Mouse (Mus musculus) heart, embryonic 10.5 days (tissue): ENCODE measurements around the gene Cldn14. TPM values are rescaled to one million over a fixed set of nuclear protein-coding genes. Genes with fewer than 3 reads are reported as not detected.
"Not testable (repeated sequence)": the region's sequence is repeated elsewhere in the genome, so short reads cannot be mapped to it uniquely, and the experiment has no call there.

Experiments used
- DNase-seq: peaks from one replicate; pipeline ENCODE4 v3.0.0-alpha.2; 2017; ENCODE audit warnings: low spot score
- H3K27ac ChIP-seq: fragments of 300-500 bp; sonication (generic); 2 replicates; pipeline ENCODE4 v1.5.1; 2016; ENCODE audit warnings: mild to moderate bottlenecking
- H3K27me3 ChIP-seq: fragments of 300-500 bp; sonication (generic); 2 replicates; pipeline ENCODE4 v1.6.1; 2016; ENCODE audit warnings: mild to moderate bottlenecking; ENCODE audit not compliant: poor library complexity, insufficient read depth, severe bottlenecking
- H3K36me3 ChIP-seq: fragments of 300-500 bp; sonication (generic); 2 replicates; pipeline ENCODE4 v1.6.1; 2016; ENCODE audit warnings: mild to moderate bottlenecking, moderate library complexity
- H3K4me1 ChIP-seq: fragments of 300-500 bp; sonication (generic); 2 replicates; pipeline ENCODE4 v1.6.1; 2016; ENCODE audit warnings: mild to moderate bottlenecking
- H3K4me3 ChIP-seq: fragments of 300-500 bp; sonication (generic); 2 replicates; pipeline ENCODE4 v1.5.1; 2016; ENCODE audit warnings: mild to moderate bottlenecking, moderate library complexity
- H3K9me3 ChIP-seq: fragments of 300-500 bp; sonication (generic); 2 replicates; pipeline ENCODE4 v1.6.1; 2016; ENCODE audit warnings: mild to moderate bottlenecking, moderate library complexity
- WGBS: fragments of 180-500 bp; shearing (Covaris S2); methylation state at CpG from one replicate; pipeline ENCODE4 v1.1.7; 2016; 5-methylcytosine and 5-hydroxymethylcytosine counted together
- polyA plus RNA-seq: library from polyadenylated mRNA; unstranded; fragments of >200 nt; fragmentation: Nextera tagmentation; extraction: Ambion mirVana; gene quantifications from 2 replicates; pipeline ENCODE4 v1.2.1, GENCODE M21; 2016

Cldn14 gene
- polyA plus RNA-seq, 1 experiment from 2014 or later, result not detected

- no peak for DNase-seq
- H3K27ac ChIP-seq, result no peak overlapping the region
- peaks cover 3% of the 10 kb centered on the region; the same call in 1 of the 2 replicates for H3K4me1 ChIP-seq
- H3K36me3 ChIP-seq, result no peaks in the 10 kb centered on the region
- no peaks in the 10 kb centered on the region for H3K9me3 ChIP-seq
- WGBS, result 66% methylated on average over 5 of the region's 5 CpGs
- H3K4me3 ChIP-seq, result no peak overlapping the region
- no peaks in the 10 kb centered on the region for H3K27me3 ChIP-seq
These were observed 9.7 kb downstream of the Cldn14 start for GRCm38 (mm10) chr16:93998895-93999294.

GRCm38 (mm10) chr16:93983576-93983975 is 25.1 kb downstream of the Cldn14 start:
- no peak overlapping the region for H3K27ac ChIP-seq
- 79% methylated on average over 9 of the region's 9 CpGs for WGBS

DNA sequence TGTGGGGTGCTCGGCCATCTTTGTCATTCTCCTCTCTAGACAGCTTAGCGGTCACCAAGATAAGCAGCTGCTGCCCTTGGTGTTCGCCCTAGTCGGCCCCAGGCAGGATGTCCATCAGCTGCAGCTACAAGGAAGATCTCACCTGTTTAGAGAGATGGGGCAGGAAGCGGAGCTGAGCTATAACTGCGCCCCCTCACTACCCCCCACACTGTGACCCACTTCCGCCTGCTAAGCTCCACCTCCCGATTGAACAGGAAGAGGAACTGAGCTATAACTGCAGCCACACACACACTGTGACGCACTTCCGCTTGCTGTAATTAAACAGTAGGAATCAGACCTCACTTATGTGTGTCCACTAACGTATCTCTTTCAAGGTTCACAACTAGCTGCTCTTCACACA is 26.3 kb downstream of the Cldn14 start:
- H3K4me1 ChIP-seq, result peaks cover 13% of the 10 kb centered on the region
- 78% methylated on average over 11 of the region's 11 CpGs for WGBS
- H3K9me3 ChIP-seq, result no peaks in the 10 kb centered on the region
- no peak overlapping the region for H3K4me3 ChIP-seq
- DNase-seq, result no peak
- no peaks in the 10 kb centered on the region for H3K36me3 ChIP-seq
- H3K27ac ChIP-seq, result no peak overlapping the region
- H3K27me3 ChIP-seq, result no peaks in the 10 kb centered on the region

More at GRCm38 (mm10) chr16:93983576-93983975, 25.1 kb downstream of the Cldn14 start:
- Histone ChIP-seq H3K4me3 (no peak overlapping the region), H3K36me3 (no peaks in the 10 kb centered on the region), H3K9me3 (no peaks in the 10 kb centered on the region), H3K27me3 (no peaks in the 10 kb centered on the region), H3K4me1 (peaks cover 13% of the 10 kb centered on the region)
- no peak for DNase-seq

GRCm38 (mm10) chr16:93981190-93981841 is 27.3 kb downstream of the Cldn14 start:
- Histone ChIP-seq H3K4me1 (peaks cover 13% of the 10 kb centered on the region), H3K9me3 (no peaks in the 10 kb centered on the region), H3K27me3 (no peaks in the 10 kb centered on the region), H3K27ac (no peak overlapping the region), H3K36me3 (no peaks in the 10 kb centered on the region), H3K4me3 (no peak overlapping the region)
- no peak for DNase-seq
- 56% methylated on average over 15 of the region's 15 CpGs for WGBS

DNA sequence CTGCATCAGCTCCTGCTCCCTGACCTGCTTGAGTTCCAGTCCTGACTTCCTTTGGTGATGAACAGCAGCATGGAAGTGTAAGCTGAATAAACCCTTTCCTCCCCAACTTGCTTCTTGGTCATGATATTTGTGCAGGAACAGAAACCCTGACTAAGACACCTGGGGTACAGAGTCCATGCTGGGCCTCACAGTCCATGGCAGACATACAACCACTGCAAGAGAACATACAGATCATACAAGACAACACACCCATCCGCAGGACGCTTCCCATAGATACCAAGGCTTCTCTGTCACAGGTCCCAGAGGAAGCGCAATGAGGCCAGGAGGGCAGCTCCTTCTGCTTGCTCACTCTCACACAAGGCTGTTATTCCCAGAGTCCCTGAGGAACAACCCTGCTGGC is 28.3 kb downstream of the Cldn14 start:
- not testable (repeated sequence) for DNase-seq, H3K36me3 ChIP-seq, H3K27ac ChIP-seq, H3K9me3 ChIP-seq, H3K4me3 ChIP-seq, H3K27me3 ChIP-seq
- WGBS, result 84% methylated on average over 3 of the region's 3 CpGs
- H3K4me1 ChIP-seq, result peaks cover 13% of the 10 kb centered on the region

- no peak for DNase-seq
- 78% methylated on average over 2 of the region's 2 CpGs for WGBS
These were observed 29.3 kb downstream of the Cldn14 start for GRCm38 (mm10) chr16:93979316-93979715.

GRCm38 (mm10) chr16:93977587-93977986 is 31.1 kb downstream of the Cldn14 start:
- WGBS, result 77% methylated on average over 6 of the region's 6 CpGs
- no peak for DNase-seq
- Histone ChIP-seq H3K4me3 (no peak overlapping the region), H3K9me3 (no peaks in the 10 kb centered on the region), H3K27me3 (peaks cover 4% of the 10 kb centered on the region; the same call in 1 of the 2 replicates), H3K4me1 (peaks cover 22% of the 10 kb centered on the region), H3K36me3 (no peaks in the 10 kb centered on the region), H3K27ac (no peak overlapping the region)

More at GRCm38 (mm10) chr16:93979316-93979715, 29.3 kb downstream of the Cldn14 start:
- H3K4me3 ChIP-seq, result no peak overlapping the region
- H3K36me3 ChIP-seq, result no peaks in the 10 kb centered on the region
- no peaks in the 10 kb centered on the region for H3K27me3 ChIP-seq
- no peak overlapping the region for H3K27ac ChIP-seq
- peaks cover 13% of the 10 kb centered on the region for H3K4me1 ChIP-seq
- no peaks in the 10 kb centered on the region for H3K9me3 ChIP-seq

- Histone ChIP-seq H3K27me3 (peaks cover 8% of the 10 kb centered on the region; the same call in 1 of the 2 replicates), H3K27ac (no peak overlapping the region), H3K9me3 (no peaks in the 10 kb centered on the region), H3K4me1 (peaks cover 16% of the 10 kb centered on the region), H3K36me3 (no peaks in the 10 kb centered on the region), H3K4me3 (no peak overlapping the region)
- no peak for DNase-seq
- 45% methylated on average over 3 of the region's 3 CpGs for WGBS
These were observed 31.7 kb downstream of the Cldn14 start for GRCm38 (mm10) chr16:93976907-93977306.

DNA sequence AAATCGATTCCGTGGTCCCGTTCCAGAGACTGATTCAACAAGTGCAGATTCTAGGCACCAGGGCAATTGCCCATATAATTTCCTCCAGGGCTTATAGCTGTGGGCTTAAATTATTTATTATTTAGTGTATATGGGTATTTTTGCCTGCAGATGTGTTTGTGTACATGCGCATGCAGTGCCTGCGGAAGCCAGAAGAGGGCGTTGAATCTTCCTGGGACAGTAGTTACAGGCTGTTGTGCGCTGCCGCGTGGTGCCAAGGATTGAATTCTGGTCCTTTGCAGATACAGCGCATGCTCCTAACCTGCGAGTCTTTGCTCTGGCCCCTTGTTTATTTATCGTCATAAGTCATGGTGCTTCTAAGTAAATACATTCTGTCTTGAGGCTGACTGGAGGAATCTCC is 33.2 kb downstream of the Cldn14 start:
- WGBS, result 72% methylated on average over 12 of the region's 12 CpGs

DNA sequence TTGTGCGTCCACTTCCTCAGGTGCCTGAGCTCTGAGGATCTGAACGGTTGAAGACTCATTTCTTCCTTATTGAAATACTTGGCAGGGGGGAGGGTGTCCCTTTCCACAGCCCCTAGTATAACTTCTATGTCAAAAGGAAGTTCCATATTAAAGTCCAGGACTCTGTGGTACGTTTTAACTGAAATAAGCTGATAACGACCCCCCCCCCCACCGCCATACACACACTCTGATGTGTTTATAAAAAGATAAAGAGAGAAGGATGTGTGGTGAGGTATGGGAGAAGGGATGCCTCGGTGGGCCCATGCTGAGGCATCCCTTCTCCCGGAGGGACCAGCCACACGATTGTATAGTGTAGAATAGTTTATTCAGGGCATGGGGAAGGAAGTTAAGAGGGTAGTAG is 34.4 kb downstream of the Cldn14 start:
- Histone ChIP-seq H3K27ac (peak overlapping the region; percentile 70; the same call in 1 of the 2 replicates), H3K36me3 (no peaks in the 10 kb centered on the region), H3K4me1 (peaks cover 12% of the 10 kb centered on the region), H3K27me3 (peaks cover 15% of the 10 kb centered on the region; the same call in 1 of the 2 replicates), H3K4me3 (no peak overlapping the region), H3K9me3 (no peaks in the 10 kb centered on the region)
- 62% methylated on average over 8 of the region's 8 CpGs for WGBS
- no peak for DNase-seq

More for the DNA sequence above, 33.2 kb downstream of the Cldn14 start:
- Histone ChIP-seq H3K27me3 (peaks cover 14% of the 10 kb centered on the region; the same call in 1 of the 2 replicates), H3K27ac (no peak overlapping the region), H3K4me3 (no peak overlapping the region), H3K9me3 (no peaks in the 10 kb centered on the region), H3K4me1 (peaks cover 12% of the 10 kb centered on the region), H3K36me3 (no peaks in the 10 kb centered on the region)
- DNase-seq, result no peak

DNA sequence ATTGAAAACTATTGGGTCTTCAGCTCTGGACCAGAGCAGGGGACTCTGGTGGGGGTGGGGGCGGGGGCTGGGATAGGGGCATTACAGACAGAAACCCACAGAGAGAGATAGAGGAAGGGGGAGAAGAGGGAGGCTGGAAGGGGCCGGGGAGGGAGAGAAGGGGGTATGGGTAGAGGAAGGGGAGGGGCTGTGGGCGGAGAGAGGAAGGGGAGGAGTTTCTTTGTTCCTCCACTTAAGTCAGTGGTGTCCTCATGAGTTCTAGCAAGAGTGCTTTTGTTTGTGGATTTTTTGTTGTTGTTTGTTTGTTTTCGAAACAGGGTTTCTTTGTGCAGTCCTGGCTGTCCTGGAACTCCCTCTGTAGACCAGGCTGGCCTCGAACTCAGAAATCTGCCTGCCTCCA is 35.1 kb downstream of the Cldn14 start:
- Histone ChIP-seq H3K9me3 (no peaks in the 10 kb centered on the region), H3K27ac (peak overlapping the region; percentile 70), H3K36me3 (no peaks in the 10 kb centered on the region), H3K4me3 (peak overlapping the region; percentile 57), H3K27me3 (peaks cover 15% of the 10 kb centered on the region; the same call in 1 of the 2 replicates), H3K4me1 (peaks cover 12% of the 10 kb centered on the region)
- peak; percentile 80 for DNase-seq
- 47% methylated on average over 5 of the region's 5 CpGs for whole genome bisulfite sequencing

GRCm38 (mm10) chr16:93973123-93973522 is 35.5 kb downstream of the Cldn14 start:
- peak overlapping the region; percentile 70 for H3K27ac ChIP-seq
- DNase-seq, result no peak
- 17% methylated on average over 10 of the region's 10 CpGs for WGBS

GRCm38 (mm10) chr16:93971046-93971445 is 37.6 kb downstream of the Cldn14 start:
- peaks cover 18% of the 10 kb centered on the region; the same call in 1 of the 2 replicates for H3K27me3 ChIP-seq
- 81% methylated on average over 11 of the region's 11 CpGs for WGBS
- H3K36me3 ChIP-seq, result no peaks in the 10 kb centered on the region
- H3K4me3 ChIP-seq, result no peak overlapping the region
- H3K27ac ChIP-seq, result no peak overlapping the region
- H3K4me1 ChIP-seq, result peaks cover 12% of the 10 kb centered on the region
- no peak for DNase-seq
- no peaks in the 10 kb centered on the region for H3K9me3 ChIP-seq

More at GRCm38 (mm10) chr16:93973123-93973522, 35.5 kb downstream of the Cldn14 start:
- H3K9me3 ChIP-seq, result no peaks in the 10 kb centered on the region
- no peaks in the 10 kb centered on the region for H3K36me3 ChIP-seq
- H3K4me3 ChIP-seq, result peak overlapping the region; percentile 57
- H3K4me1 ChIP-seq, result peaks cover 12% of the 10 kb centered on the region
- peaks cover 18% of the 10 kb centered on the region; the same call in 1 of the 2 replicates for H3K27me3 ChIP-seq
